Mouse (Mus musculus) lung, postnatal 4 days (tissue): ENCODE data around the gene Scube1.
A peak's percentile ranks its signal among the peaks of the same experiment; 100 is the strongest.

ENCODE experiments used
- DNase-seq, 2 experiments: peaks; one replicate each; pipeline ENCODE4 v3.0.0; 2021

Gene Scube1

DNA sequence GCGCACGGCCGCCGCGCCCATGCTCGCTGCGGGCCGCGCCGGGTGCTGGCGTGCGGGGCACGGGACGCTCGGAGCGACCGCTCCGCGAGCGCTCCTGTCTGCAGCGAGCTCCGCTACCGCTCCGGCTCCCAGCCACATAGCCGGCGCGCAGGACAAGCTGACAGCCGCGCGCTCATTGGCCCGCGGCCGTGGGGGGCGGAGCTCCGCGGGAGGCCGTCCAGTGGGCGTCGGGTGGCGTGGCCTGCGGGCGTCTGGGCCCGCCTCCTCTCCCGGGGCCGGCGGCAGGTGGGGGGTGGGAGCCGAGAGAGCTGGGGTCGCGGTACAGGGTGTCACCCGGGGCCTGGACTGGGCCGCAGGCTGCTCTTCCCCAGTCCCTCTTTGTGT is at the start of gene Scube1:
Gene Scube1 (minus strand): TSS at position 136 of the 384 bp plus-strand sequence.
- DNase-seq: peak; percentile 89 to 93

DNA sequence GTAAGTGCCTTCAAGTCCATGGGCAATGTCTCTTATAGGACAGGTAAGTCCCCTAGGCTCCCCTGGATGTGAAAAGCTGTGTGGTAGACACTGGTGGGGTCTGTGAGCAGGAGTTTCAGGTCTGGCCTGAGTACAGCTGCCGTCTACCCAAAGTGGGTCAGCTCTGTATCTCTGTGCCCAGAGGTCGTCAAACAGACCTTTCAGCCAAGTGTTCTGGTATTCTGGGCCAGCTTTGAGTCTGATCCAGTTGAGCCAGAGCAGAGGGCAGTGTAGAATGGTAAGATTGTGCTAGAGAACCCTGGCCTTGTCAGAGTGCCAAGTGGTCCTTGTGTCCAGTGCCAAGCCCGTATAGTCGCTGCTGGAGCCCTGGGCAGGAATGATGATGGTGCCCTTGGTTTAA is 48.1 kb upstream of the Scube1 start:
- DNase-seq: no peak

DNA sequence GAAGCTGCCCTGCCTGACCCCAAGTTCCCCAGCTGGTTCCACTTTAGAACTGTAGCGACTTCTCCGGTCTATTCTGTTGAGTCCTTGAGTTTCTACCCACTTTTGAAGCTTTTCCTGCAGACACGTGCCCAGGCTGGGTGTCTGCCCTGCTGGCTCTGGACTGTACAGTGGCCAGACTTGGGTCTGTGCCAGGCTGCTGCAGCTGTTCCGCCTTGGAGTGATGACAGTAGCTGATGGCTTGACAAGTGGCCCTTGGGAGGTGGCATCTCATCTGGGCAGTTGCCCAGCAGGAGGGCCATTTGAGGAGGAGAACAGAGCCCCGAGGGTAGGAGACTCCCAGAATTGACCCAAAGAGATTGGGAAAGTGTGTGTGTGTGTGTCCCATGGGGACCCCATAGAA is 47.6 kb upstream of the Scube1 start:
- peak; percentile 12 to 54 for DNase-seq

DNA sequence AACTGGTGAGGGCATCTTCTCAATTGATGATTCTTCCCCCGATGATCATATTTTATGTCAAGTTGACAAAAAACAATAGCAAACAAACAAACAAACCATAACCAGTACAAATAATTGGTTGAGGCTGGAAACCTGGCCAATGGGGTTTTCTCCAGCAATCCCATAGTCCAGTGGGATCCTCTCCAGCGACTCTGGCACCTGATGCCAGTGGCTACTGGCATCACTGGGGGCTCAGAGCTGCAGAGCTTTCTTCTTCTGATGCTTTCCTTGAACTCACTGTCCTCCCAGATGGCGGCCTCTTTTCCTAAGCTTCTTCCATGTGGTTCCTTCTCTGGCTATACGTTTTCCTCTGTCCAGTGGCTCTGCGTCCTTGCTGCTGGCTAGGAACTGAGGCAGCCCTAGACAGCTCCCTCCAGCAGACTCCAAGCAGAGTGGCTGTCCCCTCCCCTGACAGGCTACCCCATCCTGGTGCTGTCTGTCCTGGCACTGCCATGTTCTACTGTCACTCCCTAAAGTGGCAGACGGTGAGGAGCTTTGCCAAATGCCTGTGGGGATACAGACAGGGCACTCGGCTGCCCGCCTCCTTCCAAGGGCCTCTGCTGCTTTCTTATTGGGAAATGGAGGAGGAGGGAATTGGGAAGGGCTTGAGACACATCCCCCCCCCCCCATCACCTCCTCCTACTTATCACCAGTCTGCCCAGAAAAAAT is 46.7 kb upstream of the Scube1 start:
- DNase-seq: no peak

DNA sequence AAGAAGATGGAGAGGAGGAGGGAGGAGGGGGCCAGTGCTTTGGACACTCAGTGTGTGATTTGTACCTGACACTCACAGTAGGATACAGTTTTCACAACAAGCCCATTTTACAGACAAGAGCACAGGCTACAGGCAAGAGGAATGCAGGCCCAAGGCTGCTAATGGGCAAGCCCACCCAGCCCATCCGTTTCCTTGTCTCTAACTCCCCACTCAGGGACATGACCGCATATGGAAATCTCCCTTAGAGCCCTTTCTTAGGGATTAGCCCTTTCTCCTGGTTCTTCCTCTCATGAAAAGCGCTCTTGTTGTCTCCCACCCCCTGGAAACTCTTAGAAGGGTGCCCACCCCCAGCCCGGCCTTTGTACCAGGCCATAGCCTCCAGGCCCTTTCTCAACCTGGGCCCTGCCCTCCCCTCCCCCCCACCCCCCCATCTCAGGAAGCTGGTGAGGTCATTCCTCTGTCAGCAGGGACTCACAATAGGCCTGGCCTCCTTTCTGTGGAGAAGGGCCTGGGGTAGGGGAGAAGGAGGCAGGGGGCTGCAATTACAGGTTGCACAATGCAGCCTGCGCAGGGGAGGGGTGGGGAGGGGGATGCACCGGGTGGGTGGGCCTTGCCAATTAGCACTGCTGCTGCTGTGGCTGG is 40.7 kb upstream of the Scube1 start:
- no peak for DNase-seq

DNA sequence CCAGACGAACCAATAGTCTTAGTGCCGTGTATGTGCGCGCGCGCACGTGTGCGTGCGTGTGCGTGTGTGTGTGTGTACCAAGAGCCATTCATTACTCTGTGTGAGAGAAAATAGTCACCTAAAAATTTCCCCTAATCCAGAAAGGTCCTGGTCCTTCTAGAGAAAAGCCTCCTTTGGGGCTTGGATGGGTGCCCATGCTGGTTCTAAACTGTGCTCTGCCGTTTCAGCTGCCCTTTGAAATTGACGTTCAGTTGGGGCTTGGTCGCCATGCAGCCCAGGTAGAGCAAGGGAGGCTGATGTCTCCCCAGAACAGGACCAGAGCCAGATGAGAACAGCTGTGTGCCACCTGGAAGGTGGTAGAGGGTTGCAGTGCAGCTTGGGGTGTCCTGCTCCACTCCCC is 36.7 kb upstream of the Scube1 start:
- DNase-seq: no peak

DNA sequence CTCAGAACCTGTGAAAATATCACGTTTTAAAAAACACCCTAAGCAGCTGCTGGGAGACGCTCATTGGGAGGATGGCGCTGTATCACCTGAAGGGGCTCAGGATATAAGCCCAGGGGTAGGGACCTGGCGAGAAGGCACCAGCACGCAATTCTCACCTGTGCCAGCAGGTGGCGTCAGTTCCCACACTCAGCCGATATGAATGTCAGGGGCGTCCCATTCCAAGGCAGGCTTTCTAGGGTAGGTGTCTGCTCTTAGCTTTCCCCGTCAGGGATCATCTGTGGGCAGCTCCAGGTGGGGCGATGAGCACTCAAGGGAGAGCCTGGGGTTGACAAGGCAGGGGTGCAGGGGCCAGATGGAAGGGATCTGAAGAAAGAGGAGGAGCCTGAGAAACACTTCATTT is 35.9 kb upstream of the Scube1 start:
- peak; percentile 29 to 38 for DNase-seq

DNA sequence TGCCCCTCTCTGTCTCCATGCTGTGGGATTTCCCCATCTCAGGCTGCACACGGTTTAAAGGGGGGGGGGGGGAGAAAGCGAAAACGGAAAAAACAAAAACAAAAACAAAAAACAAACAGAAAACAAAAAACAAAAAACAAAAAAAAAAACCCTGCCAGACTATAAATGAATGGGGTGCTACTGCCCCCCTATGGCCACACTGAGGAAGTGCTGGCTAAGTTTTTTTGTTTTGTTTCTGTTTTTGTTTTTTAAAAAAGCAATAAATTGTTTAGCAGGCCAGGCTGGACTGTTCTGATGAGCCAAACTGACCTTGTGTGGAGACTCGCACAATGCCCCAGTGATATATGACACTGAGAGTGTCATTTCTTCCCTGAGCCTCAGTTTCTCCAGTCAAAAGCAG is 34.1 kb upstream of the Scube1 start:
- no peak for DNase-seq

DNA sequence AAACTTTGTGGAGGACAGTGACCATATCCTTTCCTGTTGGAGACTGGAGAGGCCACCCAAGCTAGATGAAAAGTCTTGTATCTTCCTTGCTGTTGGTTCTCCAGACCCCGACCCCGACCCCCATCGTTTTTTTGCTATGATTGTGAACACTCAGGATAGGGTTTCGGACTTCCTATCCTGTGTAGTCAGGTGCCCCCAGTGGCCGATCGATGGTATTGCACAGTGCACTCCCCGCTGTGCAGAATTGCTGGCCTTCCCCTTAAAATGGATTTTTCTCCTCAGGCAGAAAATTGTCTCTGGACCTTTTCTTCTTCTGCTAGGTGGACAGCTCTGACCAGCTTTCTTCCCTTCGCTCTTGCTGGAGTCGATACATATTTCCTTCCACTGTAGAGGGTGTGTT is 31.9 kb upstream of the Scube1 start:
- peak in 1 of 2 experiments; percentile 29 for DNase-seq

DNA sequence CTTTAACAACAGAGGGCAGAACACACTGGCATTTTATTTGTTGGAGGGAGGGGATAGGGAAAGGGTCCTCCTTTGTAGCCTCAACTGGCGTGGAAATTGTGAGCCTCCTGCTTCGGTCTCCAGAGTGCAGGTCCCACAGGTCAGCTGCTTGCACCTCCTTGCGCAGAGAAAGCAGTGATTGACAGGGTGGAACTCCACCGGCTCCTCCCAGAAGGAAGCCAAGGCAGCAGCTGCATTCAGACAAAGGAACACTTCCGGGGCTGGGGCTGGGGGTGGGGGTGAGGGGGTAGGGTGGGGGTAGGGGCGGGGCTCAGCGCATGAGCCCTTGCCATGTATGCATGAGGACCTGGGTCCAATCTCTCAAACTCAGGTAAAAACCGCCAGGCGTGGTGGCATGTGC is 24.6 kb upstream of the Scube1 start:
- DNase-seq: no peak

DNA sequence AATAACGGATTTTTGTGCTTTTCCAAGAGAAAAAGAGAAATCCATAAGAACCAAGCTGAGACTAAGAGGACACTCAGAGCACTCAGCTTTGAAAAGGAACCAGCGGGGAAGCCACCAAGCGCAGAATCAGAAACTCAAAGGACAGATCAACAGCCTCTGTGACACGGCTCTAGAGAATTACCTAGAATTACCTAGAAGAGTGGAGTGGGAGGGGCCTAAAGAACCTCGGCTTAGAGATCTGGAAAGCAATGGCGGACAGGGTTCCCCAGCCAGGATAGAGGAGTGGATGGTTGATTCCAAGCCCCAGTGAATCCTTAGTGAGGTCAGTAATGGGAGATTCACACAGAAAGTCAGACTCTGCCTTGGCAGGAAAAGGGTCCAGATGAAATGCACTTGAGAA is 24.2 kb upstream of the Scube1 start:
- DNase-seq: no peak

DNA sequence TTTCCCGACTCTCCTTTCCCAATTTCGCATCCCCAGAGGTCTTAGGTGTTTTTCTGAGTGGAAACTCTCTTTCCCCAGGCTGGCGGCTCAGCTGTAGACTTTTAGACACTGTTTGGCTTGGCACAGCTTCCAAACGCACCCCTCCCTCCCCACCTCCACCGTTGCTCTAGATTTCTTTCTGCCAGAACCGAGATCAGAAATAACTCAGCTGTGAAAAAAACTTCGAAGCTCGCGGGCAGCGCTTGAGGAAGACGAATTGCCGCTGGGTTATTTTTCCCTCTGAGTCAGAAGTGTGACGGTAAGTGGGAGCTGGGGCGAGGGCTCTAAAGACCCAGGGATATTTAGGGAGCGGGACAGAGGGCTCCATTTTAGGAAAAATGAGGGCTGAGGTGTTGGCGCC is 21.5 kb upstream of the Scube1 start:
- DNase-seq: no peak

DNA sequence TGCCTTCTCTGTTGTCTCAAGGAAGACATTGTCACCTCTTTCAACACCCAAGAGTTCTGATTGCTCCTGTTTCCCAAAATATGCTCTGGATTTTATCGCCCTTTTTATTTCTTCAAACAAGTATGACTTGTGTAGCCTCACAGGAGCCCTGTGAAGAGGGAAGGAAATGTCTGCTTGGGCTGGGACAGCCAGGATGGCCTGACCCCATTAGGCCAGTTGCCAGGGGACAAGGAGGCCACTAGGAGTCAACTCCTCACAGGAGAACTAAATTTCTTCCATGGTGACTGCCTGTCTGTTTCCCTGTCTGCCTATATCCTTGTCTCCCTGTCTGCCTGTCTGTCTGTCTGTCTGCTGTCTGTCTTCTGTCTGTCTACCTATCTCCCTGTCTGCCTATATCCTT is 17.2 kb upstream of the Scube1 start:
- DNase-seq: peak; percentile 23 to 62

DNA sequence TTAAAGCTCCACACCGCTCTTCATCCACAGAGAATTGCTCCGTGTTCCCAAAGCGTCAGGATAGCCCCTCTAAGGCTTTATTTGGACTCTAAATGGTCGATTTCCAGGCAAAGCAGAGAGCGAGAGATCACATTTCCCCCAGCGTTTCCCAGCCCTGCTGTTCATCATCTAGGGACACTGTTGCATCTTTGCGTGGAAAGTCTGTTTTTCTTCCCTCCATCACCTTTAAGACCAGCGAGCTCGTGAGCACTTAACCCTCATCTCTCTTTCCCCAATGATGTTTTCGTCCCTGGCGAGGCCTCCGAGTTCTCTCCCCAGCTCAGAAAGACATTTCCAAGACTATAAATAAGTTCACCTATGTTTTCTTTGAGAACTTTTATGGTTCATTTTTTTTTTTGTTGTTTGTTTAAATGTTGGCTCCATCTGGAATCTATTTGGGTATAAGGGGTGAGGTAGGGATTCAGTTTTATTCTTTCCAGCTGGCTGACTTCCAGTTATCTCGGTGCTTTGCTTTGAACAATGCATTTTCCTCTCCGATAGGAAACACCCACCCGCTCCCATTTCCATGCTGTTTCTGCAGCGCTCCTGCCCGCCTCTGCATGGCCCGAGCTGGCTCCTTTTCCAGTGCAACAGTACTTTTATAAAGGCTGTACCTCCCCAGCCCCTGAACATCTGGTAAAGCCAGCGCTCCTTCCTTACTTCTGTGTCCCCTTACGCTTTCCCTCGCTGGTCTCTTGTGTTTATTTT is 16.0 kb upstream of the Scube1 start:
- DNase-seq: peak; percentile 56 to 61

DNA sequence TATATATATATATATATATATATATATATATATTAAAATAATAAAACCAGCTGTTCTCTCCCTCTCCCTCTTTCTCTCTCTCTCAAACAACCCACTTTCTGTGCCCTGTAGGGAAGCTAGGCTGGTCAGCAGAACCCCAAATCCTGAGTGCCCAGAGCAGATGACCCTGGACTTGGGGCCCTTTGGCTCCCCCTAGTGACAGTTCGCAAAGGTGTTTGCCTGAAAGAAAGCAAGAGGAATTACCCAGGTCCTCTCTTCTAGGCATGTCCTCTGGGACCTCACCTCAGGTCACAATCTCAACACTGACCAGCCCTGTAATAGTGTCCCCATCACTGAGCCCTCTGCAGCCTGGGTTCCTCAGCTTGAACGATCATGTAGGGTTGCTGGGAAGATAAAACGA is 2.8 kb upstream of the Scube1 start:
- DNase-seq: peak; percentile 34 to 70

DNA sequence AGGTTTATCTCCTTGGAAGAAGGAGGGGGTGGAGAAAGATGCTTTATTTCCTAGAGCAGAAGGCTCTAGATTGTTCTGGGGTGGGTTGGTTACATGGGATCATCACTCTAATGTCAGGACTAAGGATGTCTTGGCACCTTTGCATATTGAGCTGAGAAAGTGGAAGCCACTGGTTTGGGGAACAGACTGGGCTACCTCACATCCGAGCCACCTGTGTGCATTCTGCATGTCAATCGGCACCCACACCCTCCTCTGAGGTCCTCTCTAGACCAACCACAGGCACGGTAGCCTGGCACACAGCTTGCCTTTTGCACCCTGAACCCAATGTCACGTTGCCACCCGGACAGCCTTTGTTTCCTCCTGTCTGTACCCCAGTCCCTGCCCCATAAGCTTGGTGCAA is 1.9 kb upstream of the Scube1 start:
- no peak for DNase-seq

DNA sequence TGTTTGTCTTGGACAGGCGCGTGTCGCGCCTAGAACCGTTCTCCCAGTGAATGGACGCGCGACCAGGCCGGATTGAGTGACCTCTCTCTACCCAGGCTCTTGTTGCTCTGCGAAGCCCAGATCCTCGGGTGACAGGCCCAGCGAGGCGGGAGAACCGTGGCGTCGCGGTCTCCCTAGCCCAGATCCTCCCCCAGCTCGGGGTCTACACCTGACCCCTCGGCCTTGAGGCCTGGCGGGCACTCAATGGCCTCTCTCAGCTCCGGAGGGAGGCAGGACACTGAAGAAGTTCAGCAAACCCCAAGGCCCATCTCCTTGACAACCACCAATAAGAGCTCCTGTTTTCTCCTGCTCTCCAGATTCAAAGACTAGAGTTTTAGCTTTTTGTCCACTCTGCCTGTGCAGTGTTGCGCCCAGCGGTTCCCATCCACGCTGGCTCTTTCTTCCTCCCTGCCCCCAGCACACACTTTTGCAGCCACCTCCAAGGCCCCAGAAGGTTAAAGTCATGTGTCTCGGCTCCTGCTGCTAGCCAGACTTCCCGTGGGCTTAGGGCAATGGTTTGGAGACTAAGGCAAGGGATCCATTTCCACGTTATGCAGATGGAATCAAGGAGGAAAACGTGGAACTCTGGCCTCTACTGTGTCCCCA is 857 bp upstream of the Scube1 start:
- DNase-seq: no peak

DNA sequence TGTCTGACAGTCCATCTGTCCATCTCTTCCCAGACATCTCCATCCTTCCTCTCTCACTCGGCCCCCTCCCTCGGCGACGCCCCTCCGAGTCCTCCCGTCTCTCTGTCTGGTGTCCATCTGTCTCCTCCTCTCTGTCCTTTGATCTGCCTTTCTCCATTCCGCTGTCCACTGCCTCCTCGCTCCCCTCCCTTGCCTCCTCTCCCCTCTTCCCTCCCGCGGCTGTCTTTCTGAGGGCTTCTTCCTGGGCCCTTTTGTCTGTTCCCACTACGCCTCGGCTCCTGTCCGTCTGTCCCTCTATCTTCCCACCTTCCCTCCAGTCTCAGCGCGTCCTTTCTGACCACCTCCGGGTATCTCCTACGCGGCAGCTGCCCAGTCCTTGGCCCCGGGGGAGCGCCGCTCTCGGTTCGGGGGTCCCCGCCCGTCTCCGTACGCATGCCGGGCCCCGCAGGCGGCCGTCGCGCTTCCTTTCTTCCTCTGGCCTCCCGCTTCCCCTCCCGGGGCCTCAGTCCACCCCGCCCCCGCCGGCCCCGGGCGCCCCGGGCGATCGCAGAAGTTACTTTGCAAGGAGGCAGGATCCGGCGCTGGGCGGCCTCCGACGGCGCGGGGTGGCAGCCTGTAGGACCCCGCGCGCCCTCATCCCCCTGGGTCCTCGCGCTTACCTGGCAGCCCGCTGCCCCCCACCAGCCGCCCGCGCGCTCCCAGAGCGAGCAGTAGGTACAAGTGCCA is 498 bp downstream of the Scube1 start:
- DNase-seq: peak in 1 of 2 experiments; percentile 21

DNA sequence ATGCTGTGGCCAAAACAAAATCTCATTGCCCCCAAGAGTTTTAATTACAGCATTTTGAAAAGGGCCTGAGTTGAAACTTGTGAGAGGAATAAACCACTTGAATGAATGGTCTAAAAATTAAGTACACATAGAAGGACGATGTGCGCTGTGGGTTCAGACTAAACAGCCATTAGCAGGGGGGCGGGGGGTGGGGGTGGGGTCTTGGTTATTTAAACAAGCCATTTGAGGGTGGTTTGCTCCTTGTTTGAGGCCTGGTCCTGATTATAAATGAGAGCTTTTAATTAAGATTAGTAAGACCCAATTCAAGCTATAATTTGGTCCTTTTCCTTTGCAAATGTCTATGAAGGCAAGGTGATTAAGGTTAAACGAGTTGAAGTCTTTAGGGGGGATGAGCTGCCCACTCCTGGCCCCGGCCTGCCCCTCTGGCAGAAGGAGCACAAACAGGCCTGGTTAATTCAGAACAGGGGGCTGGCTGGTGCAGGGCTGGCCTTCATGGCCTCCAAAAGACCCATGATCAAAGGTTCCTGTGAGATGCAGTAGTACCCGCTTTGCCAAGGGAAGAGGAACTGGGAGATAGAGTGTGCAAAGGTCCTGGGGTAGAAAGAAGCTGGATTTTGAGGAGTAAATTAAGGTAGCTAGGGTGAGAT is 9.1 kb downstream of the Scube1 start:
- DNase-seq: no peak

DNA sequence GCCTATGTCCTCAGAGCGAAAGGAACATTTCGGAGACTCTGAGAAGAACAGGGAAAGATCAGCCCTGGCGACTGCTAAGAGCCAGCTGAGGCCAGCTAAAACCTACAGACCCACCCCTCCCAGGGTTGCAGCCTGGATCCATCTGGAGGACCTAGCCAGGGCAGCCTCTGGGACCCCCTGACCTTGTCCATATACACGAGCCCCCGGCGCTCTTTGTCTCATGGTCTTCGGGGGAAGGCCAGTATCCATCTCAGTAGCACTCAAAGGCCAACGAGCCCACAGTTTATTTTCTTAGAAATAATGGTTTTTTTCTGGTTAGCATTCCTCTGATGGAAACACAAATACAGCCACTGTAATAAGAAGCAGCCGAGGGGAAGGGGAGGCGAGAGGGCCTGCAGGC is 12.0 kb downstream of the Scube1 start:
- DNase-seq: no peak

DNA sequence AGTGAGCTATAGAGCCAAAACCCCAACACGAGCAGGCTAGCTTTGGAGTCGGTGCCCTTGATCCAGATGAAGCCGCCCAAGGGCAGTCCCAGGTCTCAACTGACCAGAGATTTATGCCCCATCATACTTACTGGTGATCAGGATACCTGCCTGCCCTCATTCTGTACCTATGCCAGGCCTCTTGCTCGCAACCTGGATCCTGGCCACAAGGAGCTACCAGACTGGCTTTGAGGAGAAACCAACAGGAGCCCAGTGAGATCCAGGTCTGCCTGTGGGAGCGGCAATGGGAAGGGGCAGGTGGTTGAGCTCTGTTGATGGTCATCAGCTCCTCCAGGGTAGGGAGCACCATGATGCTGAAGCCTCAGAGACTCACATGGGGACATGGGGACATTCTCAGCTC is 12.5 kb downstream of the Scube1 start:
- DNase-seq: no peak
